Mouse (Mus musculus) cortical plate, adult 2 months (tissue): ENCODE data around the gene Zfp507. TPM values are rescaled to one million over a fixed set of nuclear protein-coding genes. Genes with fewer than 3 reads are reported as not detected.

Experiments used
- H3K27ac ChIP-seq: fragments of 200-500 bp; 2 replicates; pipeline ENCODE4 v1.5.1; 2012; ENCODE audit warnings: low read length, control low read depth, inconsistent platforms; ENCODE audit not compliant: insufficient read depth
- H3K4me1 ChIP-seq: fragments of 200-500 bp; 2 replicates; pipeline ENCODE4 v1.6.1; 2011; ENCODE audit warnings: low read length; ENCODE audit not compliant: control insufficient read depth, insufficient read depth
- H3K4me3 ChIP-seq: fragments of 200-500 bp; 2 replicates; pipeline ENCODE4 v1.5.1; 2011; ENCODE audit warnings: mild to moderate bottlenecking, low read length, control low read depth; ENCODE audit not compliant: insufficient read depth
- CTCF ChIP-seq: fragments of 200-500 bp; IDR thresholded peaks from 2 replicates; pipeline ENCODE4 v1.5.1; 2011; ENCODE audit warnings: mild to moderate bottlenecking, control low read depth, low read length; ENCODE audit not compliant: insufficient read depth; ENCODE audit errors: extremely low read depth
- POLR2A ChIP-seq: fragments of 200-500 bp; IDR thresholded peaks from 2 replicates; pipeline ENCODE4 v1.6.1; 2011; ENCODE audit warnings: mild to moderate bottlenecking, low read length, control low read depth; ENCODE audit not compliant: insufficient read depth; ENCODE audit errors: extremely low read depth
- polyA plus RNA-seq: library from polyadenylated mRNA; depleted of rRNA; stranded (reverse); fragments of >200 nt; gene quantifications from 2 replicates; pipeline ENCODE4 v1.2.3, GENCODE M21; 2012

Zfp507 gene
- polyA plus RNA-seq, 1 experiment = 11.3 TPM

DNA sequence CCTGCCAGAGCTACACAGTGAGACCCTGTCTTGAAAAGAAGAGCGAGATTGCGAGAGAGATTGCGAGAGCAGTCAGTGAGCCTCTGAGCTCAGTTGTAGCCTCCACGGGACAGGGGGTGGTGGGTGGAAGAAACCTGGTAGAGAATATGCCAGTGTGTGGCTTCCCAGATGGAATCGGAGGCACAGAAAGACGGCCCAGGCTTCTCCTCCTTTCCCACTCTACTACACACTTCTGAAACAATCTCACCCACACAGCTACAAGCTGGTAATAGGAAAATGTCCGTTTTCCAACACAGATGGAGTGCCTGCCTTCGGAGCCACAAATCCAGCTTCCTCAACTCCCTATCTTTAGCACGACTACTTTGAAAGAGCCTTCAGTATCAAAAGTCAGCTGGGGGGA is 58.0 kb downstream of the Zfp507 start:
- Histone ChIP-seq H3K27ac (no peak overlapping the region), H3K4me3 (no peak overlapping the region), H3K4me1 (peaks cover 8% of the 10 kb centered on the region; the same call in 1 of the 2 replicates)
- no peak for TF ChIP-seq CTCF
- TF ChIP-seq POLR2A = no peak

GRCm38 (mm10) chr7:35742310-35742709 is 60.5 kb downstream of the Zfp507 start:
- H3K27ac ChIP-seq = no peak overlapping the region
- no peak for TF ChIP-seq CTCF
- no peak for TF ChIP-seq POLR2A
- no peak overlapping the region for H3K4me3 ChIP-seq
- peaks cover 8% of the 10 kb centered on the region; the same call in 1 of the 2 replicates for H3K4me1 ChIP-seq

GRCm38 (mm10) chr7:35741858-35742257 is 60.9 kb downstream of the Zfp507 start:
- Histone ChIP-seq H3K27ac (no peak overlapping the region), H3K4me1 (peaks cover 8% of the 10 kb centered on the region; the same call in 1 of the 2 replicates), H3K4me3 (no peak overlapping the region)
- TF ChIP-seq POLR2A = no peak
- no peak for TF ChIP-seq CTCF

GRCm38 (mm10) chr7:35740489-35741230 is 62.1 kb downstream of the Zfp507 start:
- Histone ChIP-seq H3K27ac (no peak overlapping the region), H3K4me3 (no peak overlapping the region), H3K4me1 (peaks cover 7% of the 10 kb centered on the region; the same call in 1 of the 2 replicates)
- TF ChIP-seq POLR2A (no peak), CTCF (peak; percentile 43; the same call in 1 of the 2 replicates)

- no peak overlapping the region for H3K4me3 ChIP-seq
- TF ChIP-seq POLR2A (no peak), CTCF (no peak)
- H3K27ac ChIP-seq = no peak overlapping the region
- peaks cover 5% of the 10 kb centered on the region; the same call in 1 of the 2 replicates for H3K4me1 ChIP-seq
These were observed 63.9 kb downstream of the Zfp507 start for GRCm38 (mm10) chr7:35738871-35739270.

DNA sequence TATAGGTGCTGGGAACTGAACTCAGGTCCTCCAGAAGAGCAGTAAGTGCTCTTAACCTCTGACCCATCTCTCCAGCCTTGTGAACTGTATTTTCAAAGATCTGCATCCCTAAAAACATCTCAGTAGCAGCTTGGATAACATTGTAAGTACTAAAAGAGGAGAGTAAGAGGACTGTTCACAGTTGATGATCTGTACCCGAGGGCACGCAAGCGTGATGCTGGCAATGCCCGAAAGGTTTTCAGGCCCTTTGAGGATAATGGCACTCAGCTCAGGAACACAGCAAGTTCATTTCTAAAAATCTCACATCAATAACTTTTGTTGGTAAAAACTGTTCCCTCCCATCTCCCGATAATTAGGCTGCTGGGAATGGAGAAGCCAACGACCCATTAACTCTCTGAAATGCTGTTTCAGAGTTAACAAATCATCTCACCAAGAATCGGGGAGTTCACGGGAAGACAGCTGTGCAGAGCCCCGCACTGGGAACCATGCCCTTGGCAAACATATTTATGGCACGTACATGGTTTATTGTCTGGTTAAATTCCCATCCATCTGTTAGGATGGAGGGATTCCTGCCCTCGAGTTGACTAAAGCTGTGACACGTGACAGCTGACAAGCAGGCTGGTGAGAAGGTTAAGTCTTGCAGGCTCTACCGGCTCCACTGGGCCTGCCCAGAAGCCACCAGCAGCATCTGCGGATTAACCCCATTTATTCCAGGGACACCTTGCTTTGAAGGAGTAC is 69.3 kb downstream of the Zfp507 start:
- Histone ChIP-seq H3K27ac (no peak overlapping the region), H3K4me1 (no peaks in the 10 kb centered on the region), H3K4me3 (no peak overlapping the region)
- no peak for TF ChIP-seq POLR2A
- TF ChIP-seq CTCF = no peak

GRCm38 (mm10) chr7:35732585-35733059 is 70.2 kb downstream of the Zfp507 start:
- no peaks in the 10 kb centered on the region for H3K4me1 ChIP-seq
- H3K27ac ChIP-seq = no peak overlapping the region
- no peak for TF ChIP-seq POLR2A
- TF ChIP-seq CTCF = no peak
- H3K4me3 ChIP-seq = no peak overlapping the region

DNA sequence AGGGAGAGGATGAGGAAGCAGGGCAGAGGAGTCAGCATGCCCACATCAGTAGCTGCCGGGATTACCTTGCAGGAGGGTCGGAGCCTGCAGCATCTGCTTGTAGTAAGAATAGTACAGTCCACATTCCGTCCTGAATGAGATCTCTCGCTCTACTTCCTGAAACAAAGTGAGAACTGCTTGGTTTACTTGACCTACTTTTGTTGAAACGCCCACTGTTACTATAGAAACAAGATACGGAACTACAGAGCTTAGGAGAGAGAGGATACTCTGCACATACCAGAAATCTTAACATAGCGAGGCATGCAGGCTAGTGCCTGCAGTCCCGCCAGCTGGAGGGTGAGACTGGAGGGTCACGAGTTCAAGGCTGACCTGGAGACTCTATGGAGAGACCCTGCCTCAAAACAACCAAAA is 73.2 kb downstream of the Zfp507 start:
- H3K27ac ChIP-seq = no peak overlapping the region
- TF ChIP-seq POLR2A = no peak
- no peak for TF ChIP-seq CTCF
- no peak overlapping the region for H3K4me3 ChIP-seq
- no peaks in the 10 kb centered on the region for H3K4me1 ChIP-seq

DNA sequence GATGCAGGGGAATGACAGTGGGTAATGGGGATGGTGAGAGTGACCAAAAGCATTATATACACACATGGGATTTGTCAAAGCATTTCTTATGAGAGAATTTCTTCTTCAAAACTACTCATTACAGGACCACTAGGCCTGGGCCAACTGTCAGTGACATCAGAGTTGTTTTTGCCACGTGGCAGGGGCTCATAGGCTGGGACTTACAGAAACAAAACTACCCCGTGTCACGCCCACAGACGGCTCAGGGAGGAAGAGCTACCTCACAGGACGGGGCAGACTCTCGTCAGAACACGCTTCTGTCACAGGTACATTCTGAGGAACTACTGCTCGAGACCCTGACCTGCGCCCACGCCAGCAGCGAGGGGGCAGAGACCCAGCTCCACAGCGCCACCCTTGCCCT is 74.4 kb downstream of the Zfp507 start:
- Histone ChIP-seq H3K27ac (no peak overlapping the region), H3K4me1 (no peaks in the 10 kb centered on the region), H3K4me3 (no peak overlapping the region)
- TF ChIP-seq CTCF (no peak), POLR2A (no peak)
